Mouse (Mus musculus): ENCODE results near the gene Mvb12b. TPM values are rescaled to one million over a fixed set of nuclear protein-coding genes. Genes with fewer than 3 reads are reported as not detected.

The Mvb12b gene
- total and polyA plus RNA-seq, 3 experiments, result 7.2 to 51.4 (median 46.2) TPM

DNA sequence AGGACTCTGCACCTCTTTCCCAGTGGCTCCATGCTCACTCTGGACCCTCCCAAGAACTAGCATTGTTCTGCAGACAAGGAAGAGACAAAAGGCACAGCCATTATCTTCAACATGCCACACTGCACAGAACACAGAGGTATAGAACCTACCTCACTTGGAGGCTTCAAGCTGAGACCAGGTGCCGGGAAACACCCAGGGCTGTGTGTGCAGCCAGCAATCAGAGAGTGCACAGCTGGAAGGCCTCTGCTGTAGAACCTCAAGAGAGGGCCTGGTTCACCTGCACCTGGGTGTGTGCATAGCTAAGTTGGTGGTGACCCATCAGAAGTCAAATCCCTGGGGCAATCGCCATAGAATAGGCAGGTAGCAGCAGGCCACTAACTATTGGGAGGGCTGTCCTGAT lies 8.5 kb downstream of the Mvb12b start:
- Histone ChIP-seq H3K27me3 (ENCODE audit: insufficient read depth, low read length) (no peaks in the 10 kb centered on the region), H3K9me3 (replicated peaks) (no peaks in the 10 kb centered on the region), H3K4me3 (ENCODE audit: low read depth, low read length) (no peak overlapping the region), H3K4me1 (ENCODE audit: insufficient read depth, low read depth, low read length) (peaks cover 59% of the 10 kb centered on the region), H3K36me3 (replicated peaks) (peaks cover 86% of the 10 kb centered on the region)
- no peak for ATAC-seq (ENCODE audit: extremely low read depth, insufficient number of reproducible peaks, low FRiP score, poor library complexity, severe bottlenecking)
- DNase-seq (ENCODE audit: low spot score), result no peak
- no peak for TF ChIP-seq GATA1 (IDR thresholded peaks at IDR 0.05; ENCODE audit: borderline replicate concordance, low read length)
- TF ChIP-seq CTCF (IDR thresholded peaks at IDR 0.05; ENCODE audit: low read depth, low read length), result no peak
- no peak for TF ChIP-seq POLR2AphosphoS5 (IDR thresholded peaks at IDR 0.05; ENCODE audit: insufficient replicate concordance, low read depth, low read length)
- no peak for TF ChIP-seq GATA2 (IDR thresholded peaks at IDR 0.05; ENCODE audit: borderline replicate concordance, low read depth, low read length)

DNA sequence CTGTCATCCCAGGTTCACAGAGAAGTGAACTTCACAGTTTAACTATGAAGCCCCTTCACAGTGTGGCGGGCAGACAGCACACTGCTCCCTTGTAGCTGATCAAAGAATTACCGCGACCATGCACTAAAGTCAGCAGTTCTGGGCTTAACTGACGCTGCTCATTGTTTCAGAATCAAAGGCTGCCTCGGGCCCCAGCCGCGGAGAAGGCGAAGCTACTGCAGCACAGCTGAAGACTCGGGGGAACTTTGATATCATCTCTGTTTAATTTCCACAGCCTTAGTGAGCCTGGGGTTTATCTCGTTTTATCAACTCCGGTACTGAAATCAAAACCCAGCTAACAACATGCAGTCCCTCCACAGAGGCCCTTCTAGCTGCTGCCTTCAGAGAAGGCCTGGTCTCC lies 9.3 kb downstream of the Mvb12b start:
- peaks cover 62% of the 10 kb centered on the region for H3K4me1 ChIP-seq (ENCODE audit: insufficient read depth, low read depth, low read length)
- H3K36me3 ChIP-seq (replicated peaks), result peaks cover 91% of the 10 kb centered on the region
- DNase-seq (ENCODE audit: low spot score) (no peak), ATAC-seq (ENCODE audit: extremely low read depth, insufficient number of reproducible peaks, low FRiP score, poor library complexity, severe bottlenecking) (peak; percentile 28; the same call in 1 of the 2 replicates)
- H3K27me3 ChIP-seq (ENCODE audit: insufficient read depth, low read length), result no peaks in the 10 kb centered on the region
- no peaks in the 10 kb centered on the region for H3K9me3 ChIP-seq (replicated peaks)
- TF ChIP-seq POLR2AphosphoS5 (IDR thresholded peaks at IDR 0.05; ENCODE audit: insufficient replicate concordance, low read depth, low read length), result no peak
- no peak for TF ChIP-seq GATA1 (IDR thresholded peaks at IDR 0.05; ENCODE audit: borderline replicate concordance, low read length)
- TF ChIP-seq CTCF (IDR thresholded peaks at IDR 0.05; ENCODE audit: low read depth, low read length), result no peak
- TF ChIP-seq GATA2 (IDR thresholded peaks at IDR 0.05; ENCODE audit: borderline replicate concordance, low read depth, low read length), result no peak
- TF ChIP-seq TAL1 (conservative IDR thresholded peaks at IDR 0.05; ENCODE audit: low read depth, low read length), result no peak
- peak overlapping the region; percentile 2; the same call in 1 of the 2 replicates for H3K4me3 ChIP-seq (ENCODE audit: low read depth, low read length)

DNA sequence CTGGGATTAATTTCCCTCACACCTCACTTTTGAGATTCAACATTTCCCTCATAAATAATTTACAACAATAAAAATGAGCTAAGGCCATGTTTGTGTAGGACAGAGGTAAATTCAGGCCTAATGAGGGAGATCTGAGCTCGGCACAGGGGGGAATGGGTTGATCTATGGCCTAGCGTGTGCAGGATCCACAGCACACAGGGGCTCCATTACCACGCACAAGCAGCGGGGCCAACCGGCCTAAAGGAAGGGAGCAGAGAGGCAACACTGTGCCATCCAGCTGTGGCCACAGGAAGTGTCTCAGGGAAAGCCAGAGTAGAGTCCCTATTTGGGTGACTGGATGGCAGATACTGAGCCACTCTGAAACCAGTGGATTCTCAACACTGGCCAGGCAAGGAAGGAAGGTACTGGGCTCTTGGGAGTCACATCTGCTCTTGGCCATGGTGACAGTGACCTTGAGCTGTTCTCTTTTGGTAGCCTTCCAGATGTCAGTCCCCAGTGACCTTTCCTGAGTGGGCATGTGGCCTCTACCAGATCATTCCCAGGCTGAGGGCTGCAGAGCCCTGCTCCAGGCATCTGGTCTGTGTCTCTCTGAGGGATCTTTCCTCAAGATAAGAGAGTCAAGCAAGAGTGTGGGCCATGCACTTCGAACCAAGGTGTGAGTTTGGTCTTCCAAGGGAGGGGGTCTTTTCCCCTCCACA lies 9.9 kb downstream of the Mvb12b start:
- TF ChIP-seq CTCF (IDR thresholded peaks at IDR 0.05; ENCODE audit: low read depth, low read length), result no peak
- no peak for TF ChIP-seq POLR2AphosphoS5 (IDR thresholded peaks at IDR 0.05; ENCODE audit: insufficient replicate concordance, low read depth, low read length)
- no peak for TF ChIP-seq GATA2 (IDR thresholded peaks at IDR 0.05; ENCODE audit: borderline replicate concordance, low read depth, low read length)
- no peak for TF ChIP-seq GATA1 (IDR thresholded peaks at IDR 0.05; ENCODE audit: borderline replicate concordance, low read length)
- no peak for TF ChIP-seq TAL1 (conservative IDR thresholded peaks at IDR 0.05; ENCODE audit: low read depth, low read length)
- ATAC-seq (ENCODE audit: extremely low read depth, insufficient number of reproducible peaks, low FRiP score, poor library complexity, severe bottlenecking) (no peak), DNase-seq (ENCODE audit: low spot score) (no peak)
- Histone ChIP-seq H3K27me3 (ENCODE audit: insufficient read depth, low read length) (no peaks in the 10 kb centered on the region), H3K9me3 (replicated peaks) (peaks cover under 1% of the 10 kb centered on the region; the same call in 1 of the 2 replicates), H3K4me3 (ENCODE audit: low read depth, low read length) (no peak overlapping the region), H3K4me1 (ENCODE audit: insufficient read depth, low read depth, low read length) (peaks cover 63% of the 10 kb centered on the region), H3K36me3 (replicated peaks) (peaks cover 92% of the 10 kb centered on the region)

DNA sequence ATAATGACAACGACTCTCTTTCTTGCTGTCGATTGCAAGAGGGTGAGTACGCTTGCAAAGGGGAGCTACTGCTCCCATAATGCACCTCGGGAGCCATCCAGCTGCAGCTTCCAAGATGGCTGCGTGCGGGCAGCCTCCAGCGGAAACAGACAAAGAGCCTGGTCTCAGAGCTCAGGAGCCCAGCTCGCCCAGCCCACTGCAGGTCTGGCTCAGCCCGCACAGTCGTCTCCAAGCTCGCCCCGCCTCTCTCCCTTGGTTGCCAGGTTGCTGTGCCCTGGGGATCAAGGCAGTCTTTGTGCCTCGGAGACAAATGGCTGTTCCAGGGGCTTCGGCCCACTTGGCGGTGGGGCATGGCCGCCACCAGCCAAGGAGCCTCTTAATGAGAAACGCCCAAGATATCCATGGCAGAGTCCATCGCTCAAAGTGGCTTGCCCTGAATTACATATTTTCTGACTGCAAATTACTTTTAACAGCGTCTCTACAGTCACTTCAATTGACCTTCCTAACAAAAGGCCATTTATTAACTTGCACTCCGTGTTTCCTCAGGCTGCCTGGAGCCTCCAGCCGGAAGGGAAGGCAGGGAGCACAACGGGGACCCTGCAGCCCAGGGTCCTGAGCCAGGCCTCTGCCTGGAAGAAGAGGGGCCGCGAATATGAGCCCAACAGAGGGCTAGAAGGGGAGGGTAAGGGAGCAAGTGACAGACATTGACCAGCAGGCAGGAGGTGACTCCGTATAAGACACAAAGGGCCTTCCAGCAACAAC lies 11.0 kb downstream of the Mvb12b start:
- TF ChIP-seq GATA1 (IDR thresholded peaks at IDR 0.05; ENCODE audit: borderline replicate concordance, low read length) (no peak), POLR2AphosphoS5 (IDR thresholded peaks at IDR 0.05; ENCODE audit: insufficient replicate concordance, low read depth, low read length) (no peak), CTCF (IDR thresholded peaks at IDR 0.05; ENCODE audit: low read depth, low read length) (no peak), TAL1 (conservative IDR thresholded peaks at IDR 0.05; ENCODE audit: low read depth, low read length) (no peak), GATA2 (IDR thresholded peaks at IDR 0.05; ENCODE audit: borderline replicate concordance, low read depth, low read length) (no peak)
- Histone ChIP-seq H3K27me3 (ENCODE audit: insufficient read depth, low read length) (no peaks in the 10 kb centered on the region), H3K9me3 (replicated peaks) (peaks cover 5% of the 10 kb centered on the region; the same call in 1 of the 2 replicates), H3K4me3 (ENCODE audit: low read depth, low read length) (no peak overlapping the region), H3K4me1 (ENCODE audit: insufficient read depth, low read depth, low read length) (peaks cover 71% of the 10 kb centered on the region), H3K36me3 (replicated peaks) (peaks cover 94% of the 10 kb centered on the region)
- ATAC-seq (ENCODE audit: extremely low read depth, insufficient number of reproducible peaks, low FRiP score, poor library complexity, severe bottlenecking), result no peak
- no peak for DNase-seq (ENCODE audit: low spot score)

DNA sequence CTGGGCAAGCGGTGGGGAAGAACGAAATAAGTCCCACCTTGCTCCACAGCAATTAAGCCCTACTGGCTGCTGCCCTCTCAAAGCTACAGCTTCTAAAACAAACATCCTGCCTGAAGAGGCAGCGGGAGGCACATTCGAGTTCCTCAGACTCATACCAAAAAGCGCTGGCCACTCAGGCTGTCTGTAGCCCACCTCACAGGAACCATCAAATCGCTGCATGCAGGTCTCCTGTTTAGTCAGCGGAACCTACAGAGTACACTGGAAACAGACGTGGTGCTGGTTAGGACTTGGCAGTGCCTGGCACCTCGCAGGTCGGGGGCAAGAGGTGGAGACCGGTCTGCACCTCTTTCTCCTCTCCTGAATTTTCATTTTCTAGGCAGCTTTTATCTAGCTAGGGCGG lies 12.2 kb downstream of the Mvb12b start:
- TF ChIP-seq GATA1 (IDR thresholded peaks at IDR 0.05; ENCODE audit: borderline replicate concordance, low read length) (no peak), GATA2 (IDR thresholded peaks at IDR 0.05; ENCODE audit: borderline replicate concordance, low read depth, low read length) (no peak), TAL1 (conservative IDR thresholded peaks at IDR 0.05; ENCODE audit: low read depth, low read length) (no peak), POLR2AphosphoS5 (IDR thresholded peaks at IDR 0.05; ENCODE audit: insufficient replicate concordance, low read depth, low read length) (no peak), CTCF (IDR thresholded peaks at IDR 0.05; ENCODE audit: low read depth, low read length) (no peak)
- Histone ChIP-seq H3K9me3 (replicated peaks) (peaks cover 5% of the 10 kb centered on the region; the same call in 1 of the 2 replicates), H3K4me3 (ENCODE audit: low read depth, low read length) (no peak overlapping the region), H3K4me1 (ENCODE audit: insufficient read depth, low read depth, low read length) (peaks cover 74% of the 10 kb centered on the region), H3K36me3 (replicated peaks) (peaks cover 93% of the 10 kb centered on the region), H3K27me3 (ENCODE audit: insufficient read depth, low read length) (no peaks in the 10 kb centered on the region)
- no peak for ATAC-seq (ENCODE audit: extremely low read depth, insufficient number of reproducible peaks, low FRiP score, poor library complexity, severe bottlenecking)
- DNase-seq (ENCODE audit: low spot score), result no peak
